Mouse (Mus musculus): ENCODE data around the gene Lamtor4. TPM values are rescaled to one million over a fixed set of nuclear protein-coding genes. Genes with fewer than 3 reads are reported as not detected.

The Lamtor4 gene
- polyA plus RNA-seq, 1 experiment from 2014 or later = 50.9 TPM

DNA sequence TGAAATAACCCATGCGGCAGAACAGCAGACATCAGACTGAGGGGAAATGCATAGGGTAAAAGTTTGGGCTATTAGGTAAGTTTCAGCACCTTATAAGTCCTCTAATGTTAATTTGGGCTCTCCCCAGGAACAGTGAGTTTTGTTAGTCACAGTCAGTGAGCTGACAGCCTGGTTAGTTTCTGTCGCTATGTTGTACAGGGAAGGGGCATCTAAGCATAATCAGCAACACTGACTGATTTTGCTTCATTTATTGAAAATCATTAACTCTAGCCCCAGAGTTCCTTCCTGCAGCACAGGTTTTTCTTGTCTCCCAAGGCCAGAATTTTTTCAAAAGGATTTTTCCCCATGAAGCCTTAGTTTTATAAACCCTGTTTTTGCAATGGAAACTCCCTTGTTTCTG lies 21.5 kb upstream of the Lamtor4 start:
- H3K9ac ChIP-seq = no peak overlapping the region
- no peaks in the 10 kb centered on the region for H3K36me3 ChIP-seq
- 78% methylated on average over 2 of the region's 2 CpGs for WGBS

DNA sequence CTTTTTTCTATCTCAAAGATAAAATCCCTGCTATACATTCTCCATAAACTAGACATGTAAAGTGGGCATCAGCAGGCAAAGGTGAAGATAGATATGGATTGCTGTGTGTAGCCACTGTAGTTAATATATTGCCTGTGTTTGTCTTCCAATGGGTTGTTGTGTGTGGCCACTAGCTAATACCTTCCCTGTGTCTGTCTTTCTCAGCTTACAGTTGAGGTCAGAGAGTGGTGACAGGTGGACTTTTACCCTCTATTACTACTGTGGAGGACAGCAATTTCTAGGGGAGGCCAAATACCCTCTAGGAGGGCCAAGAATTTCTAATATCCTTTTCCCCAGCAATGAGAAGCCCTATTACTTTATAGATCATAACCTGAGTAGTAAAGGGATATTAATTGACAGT lies 21.1 kb upstream of the Lamtor4 start:
- no peak for ATAC-seq (ENCODE audit: insufficient number of reproducible peaks, insufficient read depth, low FRiP score, low TSS enrichment)
- no peaks in the 10 kb centered on the region for H3K36me3 ChIP-seq
- no peaks in the 10 kb centered on the region for H3K27me3 ChIP-seq
- H3K4me3 ChIP-seq = no peak overlapping the region
- H3K4me2 ChIP-seq (replicated peaks) = no peak overlapping the region
- H3K9ac ChIP-seq = no peak overlapping the region
- no peak overlapping the region for H3K27ac ChIP-seq
- no peaks in the 10 kb centered on the region for H3K4me1 ChIP-seq
- H3K9me3 ChIP-seq = no peaks in the 10 kb centered on the region

More for the DNA sequence above, 21.5 kb upstream of the Lamtor4 start:
- no peaks in the 10 kb centered on the region for H3K4me1 ChIP-seq
- no peak overlapping the region for H3K4me3 ChIP-seq
- no peak for ATAC-seq (ENCODE audit: insufficient number of reproducible peaks, insufficient read depth, low FRiP score, low TSS enrichment)
- no peaks in the 10 kb centered on the region for H3K27me3 ChIP-seq
- H3K27ac ChIP-seq = no peak overlapping the region
- H3K4me2 ChIP-seq (replicated peaks) = no peak overlapping the region
- H3K9me3 ChIP-seq = no peaks in the 10 kb centered on the region

DNA sequence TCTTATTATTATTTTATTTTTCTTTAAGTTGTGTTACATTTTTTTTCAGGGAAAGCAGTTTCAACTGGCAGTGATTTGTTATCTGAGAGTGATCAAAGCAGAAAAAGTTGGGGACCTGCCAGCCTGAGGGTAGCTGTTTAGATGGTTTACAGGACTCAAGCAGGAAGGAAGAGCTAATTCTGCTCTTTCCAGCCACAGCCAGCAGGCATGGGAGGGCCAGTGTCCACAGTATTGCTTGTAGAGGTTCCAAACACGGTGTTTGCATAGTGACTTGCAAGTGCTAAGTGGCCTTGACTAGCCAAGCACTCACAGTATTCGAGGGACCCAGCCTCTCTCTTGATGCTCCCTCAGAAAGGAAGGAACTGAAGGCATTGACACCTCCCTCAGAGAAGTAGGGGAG lies 13.8 kb upstream of the Lamtor4 start:
- Histone ChIP-seq H3K9ac (no peak overlapping the region), H3K27me3 (no peaks in the 10 kb centered on the region), H3K4me1 (no peaks in the 10 kb centered on the region), H3K9me3 (no peaks in the 10 kb centered on the region), H3K36me3 (no peaks in the 10 kb centered on the region), H3K4me2 (replicated peaks) (no peak overlapping the region), H3K4me3 (no peak overlapping the region), H3K27ac (no peak overlapping the region)
- 41% methylated on average over 2 of the region's 2 CpGs for whole genome bisulfite sequencing
- no peak for ATAC-seq (ENCODE audit: insufficient number of reproducible peaks, insufficient read depth, low FRiP score, low TSS enrichment)

DNA sequence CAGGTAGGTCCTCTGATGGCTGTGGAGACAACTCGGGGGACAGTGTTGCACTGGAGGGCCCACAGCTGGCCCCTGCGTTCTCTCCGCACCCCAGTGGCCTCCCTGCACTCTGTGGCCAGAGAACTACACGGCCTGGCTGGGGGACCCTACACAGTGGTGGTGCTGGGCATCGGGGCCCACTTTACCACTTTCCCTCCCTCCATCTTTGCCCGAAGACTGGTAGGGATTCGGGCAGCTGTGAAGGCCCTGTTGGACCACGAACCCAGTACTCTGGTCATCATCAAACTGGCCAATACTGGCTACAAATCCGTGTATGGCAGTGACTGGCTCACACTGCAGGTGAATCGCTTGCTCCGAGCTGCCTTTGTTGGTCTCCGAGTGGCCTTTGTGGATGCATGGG lies 4.1 kb upstream of the Lamtor4 start:
- no peaks in the 10 kb centered on the region for H3K9me3 ChIP-seq
- H3K4me1 ChIP-seq = 0 out of 2 replicates have a peak, but pooled peaks cover 2% of the 10 kb centered on the region
- no peak for ATAC-seq (ENCODE audit: insufficient number of reproducible peaks, insufficient read depth, low FRiP score, low TSS enrichment)
- 83% methylated on average over 12 of the region's 12 CpGs for WGBS
- no peaks in the 10 kb centered on the region for H3K36me3 ChIP-seq
- H3K27ac ChIP-seq = no peak overlapping the region
- no peak overlapping the region for H3K9ac ChIP-seq
- H3K27me3 ChIP-seq = no peaks in the 10 kb centered on the region
- H3K4me2 ChIP-seq (replicated peaks) = no peak overlapping the region
- H3K4me3 ChIP-seq = no peak overlapping the region

DNA sequence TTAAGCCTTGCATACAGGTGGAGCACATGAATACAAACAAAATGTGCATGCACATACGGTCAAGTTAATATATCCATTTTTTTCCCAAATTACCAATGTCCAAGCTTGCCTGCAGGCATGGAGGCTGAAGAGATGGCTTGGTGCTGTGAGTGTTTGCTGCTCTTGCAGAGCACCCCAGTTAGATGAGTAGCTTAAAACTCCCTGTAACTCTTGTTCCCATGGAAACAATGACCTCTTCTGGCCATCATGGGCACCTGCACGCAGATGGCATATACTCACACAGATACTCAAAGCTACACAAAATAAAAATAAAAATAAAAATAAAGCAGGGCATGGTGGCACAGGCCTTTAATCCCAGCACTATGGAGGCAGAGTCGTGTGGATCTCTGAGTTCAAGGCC lies 2.2 kb upstream of the Lamtor4 start:
- no peak overlapping the region for H3K4me3 ChIP-seq
- 87% methylated on average over 3 of the region's 3 CpGs for WGBS
- H3K27me3 ChIP-seq = no peaks in the 10 kb centered on the region
- H3K9me3 ChIP-seq = no peaks in the 10 kb centered on the region
- no peak overlapping the region for H3K27ac ChIP-seq
- no peak overlapping the region for H3K9ac ChIP-seq
- ATAC-seq (ENCODE audit: insufficient number of reproducible peaks, insufficient read depth, low FRiP score, low TSS enrichment) = no peak
- H3K36me3 ChIP-seq = no peaks in the 10 kb centered on the region; the same call in none of the 2 replicates
- 0 out of 2 replicates have a peak, but pooled peaks cover 4% of the 10 kb centered on the region for H3K4me1 ChIP-seq
- no peak overlapping the region for H3K4me2 ChIP-seq (replicated peaks)

DNA sequence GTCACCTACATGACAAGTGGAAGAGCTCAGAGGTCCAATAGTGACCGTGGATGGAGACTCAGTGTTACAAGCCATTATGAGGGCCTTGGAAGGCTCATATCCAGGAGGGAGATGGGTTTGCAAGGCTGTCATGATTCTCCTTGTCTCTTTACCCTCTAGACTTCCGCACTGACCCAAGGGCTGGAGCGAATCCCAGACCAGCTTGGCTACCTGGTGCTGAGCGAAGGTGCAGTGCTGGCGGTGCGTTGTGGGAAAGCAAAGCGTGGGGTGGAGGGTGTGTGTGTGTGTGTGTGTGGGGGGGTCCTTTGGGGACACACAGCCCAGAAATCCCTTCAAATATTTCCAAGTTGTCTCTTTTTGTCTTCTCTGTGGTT lies 799 bp downstream of the Lamtor4 start:
- no peaks in the 10 kb centered on the region for H3K9me3 ChIP-seq
- WGBS = 28% methylated on average over 7 of the region's 7 CpGs
- no peaks in the 10 kb centered on the region for H3K27me3 ChIP-seq
- peak overlapping the region; percentile 61 for H3K9ac ChIP-seq
- H3K27ac ChIP-seq = 0 out of 2 replicates have a peak overlapping the region, but pooled peaks have one; percentile 41
- ATAC-seq (ENCODE audit: insufficient number of reproducible peaks, insufficient read depth, low FRiP score, low TSS enrichment) = no peak
- H3K4me3 ChIP-seq = peak overlapping the region; percentile 68
- peaks cover 28% of the 10 kb centered on the region for H3K36me3 ChIP-seq
- H3K4me1 ChIP-seq = 0 out of 2 replicates have a peak, but pooled peaks cover 4% of the 10 kb centered on the region
- peak overlapping the region; percentile 61 for H3K4me2 ChIP-seq (replicated peaks)

DNA sequence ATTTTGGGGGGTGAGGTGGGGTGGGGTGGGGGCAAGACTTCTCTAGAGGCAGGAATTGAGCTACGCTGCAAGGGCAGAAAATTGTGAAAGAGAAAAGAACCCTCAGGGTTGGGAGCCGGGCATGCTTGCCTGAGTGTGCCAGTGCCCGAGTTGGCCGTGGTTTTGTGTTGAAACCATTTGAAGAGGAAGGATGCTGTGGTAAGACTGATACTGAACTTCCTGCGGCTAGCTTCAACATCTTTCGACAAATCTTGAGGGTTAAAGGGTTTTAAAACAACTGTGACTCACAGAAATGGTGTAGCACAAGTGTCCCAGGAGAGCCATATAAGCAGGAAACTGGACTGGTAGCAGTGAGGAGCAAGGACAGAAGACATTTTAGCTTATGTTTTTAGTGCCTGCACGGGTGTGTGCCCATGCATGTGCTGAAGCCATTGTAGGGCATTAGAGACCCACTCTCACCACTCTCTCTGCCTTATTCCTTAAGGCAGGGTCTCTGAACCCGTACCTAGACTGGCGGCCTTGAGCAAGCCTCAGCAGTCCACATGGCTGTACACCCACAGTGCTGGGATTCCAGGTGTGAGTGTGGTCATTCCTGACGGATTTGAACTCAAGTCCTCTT lies 1.8 kb downstream of the Lamtor4 start:
- Histone ChIP-seq H3K9ac (no peak overlapping the region), H3K27me3 (no peaks in the 10 kb centered on the region), H3K9me3 (no peaks in the 10 kb centered on the region), H3K4me2 (replicated peaks) (no peak overlapping the region), H3K4me1 (0 out of 2 replicates have a peak, but pooled peaks cover 4% of the 10 kb centered on the region), H3K36me3 (peaks cover 38% of the 10 kb centered on the region), H3K27ac (no peak overlapping the region), H3K4me3 (no peak overlapping the region)
- ATAC-seq (ENCODE audit: insufficient number of reproducible peaks, insufficient read depth, low FRiP score, low TSS enrichment) = no peak
- 88% methylated on average over 10 of the region's 10 CpGs for WGBS

DNA sequence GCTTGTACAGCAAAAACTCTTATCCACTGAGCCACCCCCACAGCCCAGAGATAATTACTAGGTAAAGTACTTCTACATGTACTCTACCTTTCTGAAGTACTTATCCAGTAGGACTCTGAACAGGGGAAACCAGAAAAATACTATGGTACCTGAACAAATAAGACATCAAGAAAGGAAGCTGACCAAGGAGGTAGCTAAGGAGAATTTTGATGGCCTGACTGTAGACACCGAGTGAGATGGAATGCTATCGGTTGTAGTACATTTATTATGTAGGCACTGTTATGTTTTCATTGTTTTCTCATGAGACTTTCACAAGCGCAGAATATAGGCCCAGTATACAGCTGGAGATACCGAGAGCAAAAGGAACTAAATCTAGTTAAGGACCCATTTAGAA lies 2.3 kb downstream of the Lamtor4 start:
- Histone ChIP-seq H3K9me3 (no peaks in the 10 kb centered on the region), H3K27me3 (no peaks in the 10 kb centered on the region), H3K27ac (no peak overlapping the region), H3K4me1 (peaks cover 8% of the 10 kb centered on the region), H3K4me2 (replicated peaks) (no peak overlapping the region), H3K36me3 (peaks cover 40% of the 10 kb centered on the region), H3K4me3 (no peak overlapping the region), H3K9ac (no peak overlapping the region)
- 92% methylated on average over 4 of the region's 4 CpGs for WGBS
- ATAC-seq (ENCODE audit: insufficient number of reproducible peaks, insufficient read depth, low FRiP score, low TSS enrichment) = no peak

DNA sequence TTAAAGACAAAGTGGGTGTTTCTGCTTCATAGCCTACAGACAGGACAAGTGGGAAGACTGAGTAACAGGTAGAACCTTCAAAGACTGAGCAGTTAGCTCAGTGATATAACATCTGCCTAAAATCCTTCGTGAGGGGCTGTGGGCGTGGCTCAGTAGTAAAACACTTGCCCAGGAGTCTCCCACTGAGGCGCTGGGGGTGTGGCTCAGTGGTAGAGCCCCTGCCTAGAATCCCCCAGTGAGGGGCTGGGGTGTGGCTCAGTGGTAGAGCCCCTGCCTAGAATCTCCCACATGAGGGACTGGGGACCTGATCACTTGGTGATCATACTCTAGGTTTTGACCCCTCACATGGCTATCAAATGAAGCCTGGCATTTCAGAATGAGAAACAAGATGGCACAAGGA lies 2.8 kb downstream of the Lamtor4 start:
- Histone ChIP-seq H3K9ac (no peak overlapping the region; the same call in 1 of the 2 replicates), H3K36me3 (peaks cover 40% of the 10 kb centered on the region), H3K4me3 (no peak overlapping the region), H3K4me2 (replicated peaks) (no peak overlapping the region), H3K27me3 (no peaks in the 10 kb centered on the region), H3K4me1 (peaks cover 13% of the 10 kb centered on the region), H3K9me3 (no peaks in the 10 kb centered on the region), H3K27ac (no peak overlapping the region)
- WGBS = 82% methylated on average over 3 of the region's 3 CpGs
- no peak for ATAC-seq (ENCODE audit: insufficient number of reproducible peaks, insufficient read depth, low FRiP score, low TSS enrichment)

DNA sequence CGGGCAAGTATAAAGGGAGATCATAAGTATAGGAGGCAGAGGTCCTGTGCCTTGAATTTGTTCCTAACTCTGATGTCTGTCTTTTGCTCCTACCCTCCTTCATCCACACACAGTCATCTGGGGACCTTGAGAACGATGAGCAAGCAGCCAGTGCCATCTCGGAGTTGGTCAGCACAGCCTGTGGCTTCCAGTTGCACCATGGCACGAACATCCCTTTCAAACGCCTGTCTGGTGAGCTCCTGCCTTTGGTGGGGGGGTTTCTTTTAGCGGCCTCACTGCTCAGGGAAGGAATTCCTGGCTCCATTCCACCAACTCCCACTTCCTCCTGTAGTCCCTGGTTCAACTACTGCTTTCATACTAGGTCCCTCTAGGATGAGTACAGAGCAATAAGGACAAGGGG lies 3.3 kb downstream of the Lamtor4 start:
- H3K4me3 ChIP-seq = no peak overlapping the region
- H3K4me1 ChIP-seq = peaks cover 16% of the 10 kb centered on the region
- H3K9me3 ChIP-seq = no peaks in the 10 kb centered on the region
- H3K27ac ChIP-seq = no peak overlapping the region
- H3K9ac ChIP-seq = no peak overlapping the region; the same call in 1 of the 2 replicates
- WGBS = 74% methylated on average over 6 of the region's 6 CpGs
- ATAC-seq (ENCODE audit: insufficient number of reproducible peaks, insufficient read depth, low FRiP score, low TSS enrichment) = no peak
- peaks cover 40% of the 10 kb centered on the region for H3K36me3 ChIP-seq
- no peaks in the 10 kb centered on the region for H3K27me3 ChIP-seq
- no peak overlapping the region for H3K4me2 ChIP-seq (replicated peaks)

DNA sequence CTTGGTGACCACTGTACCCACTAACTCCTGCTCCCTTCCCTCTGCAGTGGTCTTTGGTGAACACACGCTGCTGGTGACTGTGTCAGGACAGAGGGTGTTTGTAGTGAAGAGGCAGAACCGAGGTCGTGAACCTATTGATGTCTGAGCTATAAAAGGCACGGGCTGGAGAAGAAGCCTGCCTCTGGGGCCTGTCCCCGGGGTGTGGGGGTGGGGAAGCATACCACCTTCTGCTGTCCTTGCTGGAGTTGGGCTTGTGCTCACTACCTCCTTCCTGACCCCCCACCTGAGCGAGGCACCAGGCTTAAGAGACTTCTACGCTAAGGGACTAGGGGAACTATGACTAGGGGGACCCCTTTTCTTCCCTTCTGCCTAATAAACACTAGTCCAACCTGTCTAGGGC lies 3.7 kb downstream of the Lamtor4 start:
- Histone ChIP-seq H3K27ac (no peak overlapping the region), H3K9me3 (no peaks in the 10 kb centered on the region), H3K4me1 (peaks cover 16% of the 10 kb centered on the region), H3K27me3 (no peaks in the 10 kb centered on the region), H3K4me2 (replicated peaks) (no peak overlapping the region), H3K9ac (no peak overlapping the region), H3K36me3 (peaks cover 40% of the 10 kb centered on the region), H3K4me3 (no peak overlapping the region)
- 54% methylated on average over 7 of the region's 7 CpGs for WGBS
- no peak for ATAC-seq (ENCODE audit: insufficient number of reproducible peaks, insufficient read depth, low FRiP score, low TSS enrichment)

DNA sequence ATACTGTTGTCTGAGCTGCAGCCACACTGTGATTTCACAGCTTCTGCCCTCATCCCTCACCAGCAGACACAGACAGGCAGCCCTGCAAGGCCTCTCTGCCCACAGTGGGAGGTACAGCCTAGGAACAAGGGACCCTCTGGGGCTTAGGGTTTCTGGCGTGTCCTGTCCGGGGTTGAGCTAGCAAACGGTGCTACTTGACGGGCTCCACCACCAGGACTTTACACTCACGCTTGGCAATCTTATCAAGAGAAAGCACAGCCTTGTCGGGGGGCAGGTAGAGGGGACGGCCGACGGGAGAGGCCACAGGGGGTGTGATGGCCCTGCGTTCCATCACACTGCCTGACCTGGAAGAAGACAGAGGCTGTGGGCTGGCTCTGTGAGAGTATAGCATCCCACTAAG lies 4.8 kb downstream of the Lamtor4 start:
- no peak overlapping the region for H3K9ac ChIP-seq
- 76% methylated on average over 10 of the region's 10 CpGs for WGBS
- H3K4me1 ChIP-seq = peaks cover 20% of the 10 kb centered on the region
- peaks cover 40% of the 10 kb centered on the region for H3K36me3 ChIP-seq
- no peaks in the 10 kb centered on the region for H3K27me3 ChIP-seq
- H3K4me2 ChIP-seq (replicated peaks) = no peak overlapping the region
- ATAC-seq (ENCODE audit: insufficient number of reproducible peaks, insufficient read depth, low FRiP score, low TSS enrichment) = no peak
- no peak overlapping the region for H3K27ac ChIP-seq
- H3K9me3 ChIP-seq = no peaks in the 10 kb centered on the region
- H3K4me3 ChIP-seq = no peak overlapping the region

All from embryonic facial prominence, embryonic 12.5 days (tissue).